Mouse (Mus musculus) myocyte (in vitro differentiated cells): Measurements from ENCODE around the gene Dnaic1. TPM values are rescaled to one million over a fixed set of nuclear protein-coding genes. Genes with fewer than 3 reads are reported as not detected.
"Not testable (repeated sequence)": the region's sequence is repeated elsewhere in the genome, so short reads cannot be mapped to it uniquely, and the experiment has no call there.

Experiments used
- H3K27me3 ChIP-seq: one replicate; pipeline ENCODE4 v1.6.1; 2011; ENCODE audit not compliant: control insufficient read depth, insufficient read depth, insufficient read length
- H3K36me3 ChIP-seq: one replicate; pipeline ENCODE4 v1.6.1; 2011; ENCODE audit not compliant: control insufficient read depth, insufficient read depth
- H3K4me2 ChIP-seq: one replicate; pipeline ENCODE4 v1.6.1; 2011; ENCODE audit warnings: low read depth, control low read depth
- H3K4me3 ChIP-seq: one replicate; pipeline ENCODE4 v1.5.1; 2011; ENCODE audit warnings: mild to moderate bottlenecking, control low read depth, moderate library complexity
- H3K79me2 ChIP-seq: one replicate; pipeline ENCODE4 v1.6.1; 2011; ENCODE audit not compliant: control insufficient read depth, insufficient read depth
- H3ac ChIP-seq: one replicate; pipeline ENCODE4 v1.6.1; 2011; ENCODE audit not compliant: control insufficient read depth, insufficient read length
- polyA plus RNA-seq: library from polyadenylated mRNA; unstranded; fragments of >200 nt; fragmentation: generic; extraction: Trizol; gene quantifications from one replicate; pipeline ENCODE4 v1.2.1, GENCODE M21; 2012; ENCODE audit warnings: missing spikeins

Dnaic1 gene
- polyA plus RNA-seq, 1 experiment = 0.08 TPM

- H3K36me3 ChIP-seq, H3K79me2 ChIP-seq, H3ac ChIP-seq, H3K4me2 ChIP-seq, H3K4me3 ChIP-seq: not testable (repeated sequence)
- H3K27me3 ChIP-seq = peaks cover 12% of the 10 kb centered on the region
Measured at GRCm38 (mm10) chr4:41685882-41686492, 116.4 kb downstream of the Dnaic1 start.

Other genes starting within 250 kb of the Dnaic1 start
- gene Ubap1, start 220.8 kb upstream of the Dnaic1 start, polyA plus RNA-seq = 29.2 TPM
- 7.2 TPM for gene Kif24, start 104.9 kb upstream of the Dnaic1 start, polyA plus RNA-seq
- gene Nudt2, start 104.6 kb upstream of the Dnaic1 start, polyA plus RNA-seq = 36.9 TPM
- gene AI464131, start 66.7 kb upstream of the Dnaic1 start, polyA plus RNA-seq = 33.9 TPM
- 0.06 TPM for gene 1110017D15Rik, start 52.4 kb upstream of the Dnaic1 start, polyA plus RNA-seq
- gene Fam219a, start 237 bp upstream of the Dnaic1 start, polyA plus RNA-seq = 2.7 TPM
- gene Enho, start 70.5 kb downstream of the Dnaic1 start, polyA plus RNA-seq = 8.2 TPM
- gene Cntfr, start 127.3 kb downstream of the Dnaic1 start, polyA plus RNA-seq = 0.06 TPM
- 3.3 TPM for gene Il11ra1, start 130.2 kb downstream of the Dnaic1 start, polyA plus RNA-seq
- gene Rpp25l, start 143.8 kb downstream of the Dnaic1 start, polyA plus RNA-seq = 43.8 TPM
- 155 TPM for gene Dctn3, start 153.4 kb downstream of the Dnaic1 start, polyA plus RNA-seq
- not detected for gene Arid3c, start 161.4 kb downstream of the Dnaic1 start, polyA plus RNA-seq
- gene Galt, start 185.5 kb downstream of the Dnaic1 start, polyA plus RNA-seq = 2.1 TPM
- 98.6 TPM for gene Sigmar1, start 186.4 kb downstream of the Dnaic1 start, polyA plus RNA-seq
- not detected for gene Ccl27a, start 204.5 kb downstream of the Dnaic1 start, polyA plus RNA-seq